Mouse (Mus musculus) heart, embryonic 11.5 days (tissue): ENCODE data around the gene Tbc1d14. TPM values are rescaled to one million over a fixed set of nuclear protein-coding genes. Genes with fewer than 3 reads are reported as not detected.

ENCODE experiments used
- ATAC-seq: fragments of 200-750 bp; cut with Nextera tagmentation; replicated peaks from 2 replicates; pipeline ENCODE4 v1.8.0; 2017; ENCODE audit warnings: moderate library complexity; ENCODE audit not compliant: insufficient number of reproducible peaks, low FRiP score, low TSS enrichment
- H3K27ac ChIP-seq: fragments of 300-500 bp; sonication (generic); 2 replicates; pipeline ENCODE4 v1.5.1; 2014; ENCODE audit warnings: mild to moderate bottlenecking, low read depth, low read length
- H3K27me3 ChIP-seq: fragments of 300-500 bp; sonication (generic); 2 replicates; pipeline ENCODE4 v1.6.1; 2014; ENCODE audit warnings: mild to moderate bottlenecking, low read length, mixed read lengths; ENCODE audit not compliant: control insufficient read depth, insufficient read depth
- H3K36me3 ChIP-seq: fragments of 300-500 bp; sonication (generic); 2 replicates; pipeline ENCODE4 v1.6.1; 2014; ENCODE audit warnings: mild to moderate bottlenecking, low read length, moderate library complexity, mixed read lengths; ENCODE audit not compliant: control insufficient read depth, insufficient read depth
- H3K4me1 ChIP-seq: fragments of 300-500 bp; sonication (generic); 2 replicates; pipeline ENCODE4 v1.6.1; 2014; ENCODE audit warnings: low read length; ENCODE audit not compliant: control insufficient read depth, insufficient read depth
- H3K4me2 ChIP-seq: fragments of 300-500 bp; sonication (generic); 2 replicates; pipeline ENCODE4 v1.6.1; 2014; ENCODE audit warnings: mild to moderate bottlenecking, moderate library complexity
- H3K4me3 ChIP-seq: fragments of 300-500 bp; sonication (generic); 2 replicates; pipeline ENCODE4 v1.5.1; 2014; ENCODE audit warnings: low read depth, low read length
- H3K9ac ChIP-seq: fragments of 300-500 bp; sonication (generic); 2 replicates; pipeline ENCODE4 v1.6.1; 2014; ENCODE audit warnings: mild to moderate bottlenecking, low read depth, low read length, moderate library complexity
- H3K9me3 ChIP-seq: fragments of 300-500 bp; sonication (generic); replicated peaks from 2 replicates; pipeline ENCODE4 v1.6.1; 2016; ENCODE audit warnings: low read length; ENCODE audit not compliant: control insufficient read depth
- WGBS: fragments of 180-500 bp; shearing (Covaris S2); extraction: QIAGEN DNeasy Blood & Tissue Kit; methylation state at CpG from one replicate; pipeline ENCODE4 v1.1.7; 2014; ENCODE audit not compliant: insufficient replicate concordance; 5-methylcytosine and 5-hydroxymethylcytosine counted together
- polyA plus RNA-seq: library from polyadenylated mRNA; unstranded; fragments of >200 nt; fragmentation: Nextera tagmentation; extraction: Ambion mirVana; gene quantifications from 2 replicates; pipeline ENCODE4 v1.2.1, GENCODE M21; 2014

Tbc1d14 gene
- 19.8 and 22.6 TPM in 2 replicates for polyA plus RNA-seq

GRCm38 (mm10) chr5:36593176-36593575, at the start of gene Tbc1d14:
Gene Tbc1d14 (minus strand): TSS chr5:36593276.
- H3K4me2 ChIP-seq: no peak within 1 kb of the TSS
- no peak within 1 kb of the TSS for H3K9ac ChIP-seq
- H3K36me3 ChIP-seq: no peaks in the 10 kb centered on the region
- no peak within 1 kb of the TSS for H3K4me3 ChIP-seq
- WGBS: 74% methylated on average over 5 of the region's 5 CpGs
- no peak within 1 kb of the TSS for H3K27ac ChIP-seq
- no peaks in the 10 kb centered on the region for H3K27me3 ChIP-seq
- no peak for ATAC-seq
- no peaks in the 10 kb centered on the region for H3K9me3 ChIP-seq
- H3K4me1 ChIP-seq: no peaks in the 10 kb centered on the region

GRCm38 (mm10) chr5:36625612-36626011, 32.5 kb upstream of the Tbc1d14 start:
- H3K27ac ChIP-seq: no peak overlapping the region
- H3K9me3 ChIP-seq: no peaks in the 10 kb centered on the region
- H3K4me2 ChIP-seq: no peak overlapping the region
- 0 out of 2 replicates have a peak, but pooled peaks cover 2% of the 10 kb centered on the region for H3K36me3 ChIP-seq
- peaks cover 10% of the 10 kb centered on the region for H3K4me1 ChIP-seq
- no peak overlapping the region for H3K9ac ChIP-seq
- WGBS: 75% methylated on average over 5 of the region's 5 CpGs
- ATAC-seq: no peak
- no peaks in the 10 kb centered on the region for H3K27me3 ChIP-seq
- H3K4me3 ChIP-seq: no peak overlapping the region

GRCm38 (mm10) chr5:36623670-36624069, 30.6 kb upstream of the Tbc1d14 start:
- no peak overlapping the region for H3K4me3 ChIP-seq
- no peak overlapping the region for H3K27ac ChIP-seq
- H3K9me3 ChIP-seq: no peaks in the 10 kb centered on the region
- H3K4me1 ChIP-seq: peaks cover 21% of the 10 kb centered on the region
- no peak overlapping the region for H3K9ac ChIP-seq
- WGBS: 92% methylated on average over 5 of the region's 5 CpGs
- 0 out of 2 replicates have a peak, but pooled peaks cover 2% of the 10 kb centered on the region for H3K36me3 ChIP-seq
- ATAC-seq: no peak
- H3K27me3 ChIP-seq: no peaks in the 10 kb centered on the region
- no peak overlapping the region for H3K4me2 ChIP-seq

GRCm38 (mm10) chr5:36621058-36621449, 28.0 kb upstream of the Tbc1d14 start:
- Histone ChIP-seq H3K4me1 (peaks cover 21% of the 10 kb centered on the region), H3K9me3 (no peaks in the 10 kb centered on the region), H3K4me2 (peak overlapping the region; percentile 55), H3K27me3 (no peaks in the 10 kb centered on the region), H3K4me3 (peak overlapping the region; percentile 21; the same call in 1 of the 2 replicates), H3K36me3 (peaks cover 12% of the 10 kb centered on the region), H3K9ac (peak overlapping the region; percentile 56; the same call in 1 of the 2 replicates), H3K27ac (peak overlapping the region; percentile 95)
- WGBS: 47% methylated on average over 5 of the region's 5 CpGs
- ATAC-seq: 0 out of 2 replicates have a peak, but pooled peaks have one; percentile 63

GRCm38 (mm10) chr5:36620409-36621057, 27.5 kb upstream of the Tbc1d14 start:
- ATAC-seq: peak; percentile 72; the same call in 1 of the 2 replicates
- H3K9me3 ChIP-seq: no peaks in the 10 kb centered on the region
- 36% methylated on average over 8 of the region's 8 CpGs for WGBS
- peaks cover 21% of the 10 kb centered on the region for H3K4me1 ChIP-seq
- peak overlapping the region; percentile 56; the same call in 1 of the 2 replicates for H3K9ac ChIP-seq
- no peaks in the 10 kb centered on the region for H3K27me3 ChIP-seq
- peaks cover 17% of the 10 kb centered on the region for H3K36me3 ChIP-seq
- H3K27ac ChIP-seq: peak overlapping the region; percentile 95
- H3K4me2 ChIP-seq: peak overlapping the region; percentile 55
- peak overlapping the region; percentile 21; the same call in 1 of the 2 replicates for H3K4me3 ChIP-seq

GRCm38 (mm10) chr5:36618890-36619289, 25.8 kb upstream of the Tbc1d14 start:
- H3K36me3 ChIP-seq: peaks cover 25% of the 10 kb centered on the region
- H3K4me3 ChIP-seq: no peak overlapping the region
- no peak overlapping the region for H3K27ac ChIP-seq
- H3K27me3 ChIP-seq: no peaks in the 10 kb centered on the region
- no peaks in the 10 kb centered on the region for H3K9me3 ChIP-seq
- H3K4me2 ChIP-seq: no peak overlapping the region
- ATAC-seq: no peak
- peaks cover 21% of the 10 kb centered on the region for H3K4me1 ChIP-seq
- no peak overlapping the region for H3K9ac ChIP-seq
- 92% methylated on average over 5 of the region's 5 CpGs for WGBS

GRCm38 (mm10) chr5:36618356-36618755, 25.3 kb upstream of the Tbc1d14 start:
- H3K27ac ChIP-seq: no peak overlapping the region
- H3K27me3 ChIP-seq: no peaks in the 10 kb centered on the region
- H3K4me2 ChIP-seq: no peak overlapping the region
- WGBS: 70% methylated on average over 4 of the region's 4 CpGs
- H3K4me1 ChIP-seq: peaks cover 21% of the 10 kb centered on the region
- ATAC-seq: no peak
- peaks cover 29% of the 10 kb centered on the region for H3K36me3 ChIP-seq
- no peak overlapping the region for H3K9ac ChIP-seq
- H3K9me3 ChIP-seq: no peaks in the 10 kb centered on the region
- no peak overlapping the region for H3K4me3 ChIP-seq

GRCm38 (mm10) chr5:36614124-36614523, 21.0 kb upstream of the Tbc1d14 start:
- Histone ChIP-seq H3K4me1 (peaks cover 1% of the 10 kb centered on the region), H3K27me3 (no peaks in the 10 kb centered on the region), H3K4me3 (no peak overlapping the region), H3K9ac (no peak overlapping the region), H3K27ac (no peak overlapping the region), H3K4me2 (no peak overlapping the region), H3K9me3 (no peaks in the 10 kb centered on the region), H3K36me3 (peaks cover 34% of the 10 kb centered on the region)
- 79% methylated on average over 4 of the region's 4 CpGs for WGBS
- no peak for ATAC-seq
